Mouse (Mus musculus) midbrain, embryonic 11.5 days (tissue): ENCODE measurements at regions not wholly inside any gene's neighbourhood (a gene's known extent, or its start where the extent isn't known, plus 50 kb on each side); places are given as distances from the start of the nearest gene placed in this dataset.
"Not testable (repeated sequence)": the region's sequence is repeated elsewhere in the genome, so short reads cannot be mapped to it uniquely, and the experiment has no call there.

Source experiments
- ATAC-seq: fragments of 200-750 bp; cut with Nextera tagmentation; 2 replicates; pipeline ENCODE4 v1.8.0; 2017; ENCODE audit warnings: moderate TSS enrichment, moderate library complexity; ENCODE audit not compliant: low FRiP score
- DNase-seq: peaks from one replicate; pipeline ENCODE4 v3.0.0; 2015; ENCODE audit warnings: low spot score; ENCODE audit errors: missing footprints
- H3K27ac ChIP-seq: fragments of 300-500 bp; sonication (generic); 2 replicates; pipeline ENCODE4 v1.5.1; 2014; ENCODE audit warnings: low read depth, low read length
- H3K27me3 ChIP-seq: fragments of 300-500 bp; sonication (generic); 2 replicates; pipeline ENCODE4 v1.6.1; 2014; ENCODE audit warnings: mild to moderate bottlenecking, low read length, moderate library complexity, mixed read lengths; ENCODE audit not compliant: control insufficient read depth, insufficient read depth
- H3K36me3 ChIP-seq: fragments of 300-500 bp; sonication (generic); 2 replicates; pipeline ENCODE4 v1.6.1; 2014; ENCODE audit warnings: mild to moderate bottlenecking, low read length, moderate library complexity, mixed read lengths; ENCODE audit not compliant: control insufficient read depth, insufficient read depth
- H3K4me1 ChIP-seq: fragments of 300-500 bp; sonication (generic); 2 replicates; pipeline ENCODE4 v1.6.1; 2014; ENCODE audit warnings: low read length; ENCODE audit not compliant: control insufficient read depth, insufficient read depth
- H3K4me2 ChIP-seq: fragments of 300-500 bp; sonication (generic); 2 replicates; pipeline ENCODE4 v1.6.1; 2014; ENCODE audit warnings: mild to moderate bottlenecking, moderate library complexity
- H3K4me3 ChIP-seq: fragments of 300-500 bp; sonication (generic); 2 replicates; pipeline ENCODE4 v1.5.1; 2014; ENCODE audit warnings: low read depth, low read length
- H3K9ac ChIP-seq: fragments of 300-500 bp; sonication (generic); 2 replicates; pipeline ENCODE4 v1.6.1; 2014; ENCODE audit warnings: low read length
- H3K9me3 ChIP-seq: fragments of 300-500 bp; sonication (generic); 2 replicates; pipeline ENCODE4 v1.6.1; 2016; ENCODE audit warnings: low read length; ENCODE audit not compliant: control insufficient read depth
- WGBS: fragments of 180-500 bp; shearing (Covaris S2); extraction: QIAGEN DNeasy Blood & Tissue Kit; methylation state at CpG from one replicate; pipeline ENCODE4 v1.1.7; 2014; 5-methylcytosine and 5-hydroxymethylcytosine counted together

DNA sequence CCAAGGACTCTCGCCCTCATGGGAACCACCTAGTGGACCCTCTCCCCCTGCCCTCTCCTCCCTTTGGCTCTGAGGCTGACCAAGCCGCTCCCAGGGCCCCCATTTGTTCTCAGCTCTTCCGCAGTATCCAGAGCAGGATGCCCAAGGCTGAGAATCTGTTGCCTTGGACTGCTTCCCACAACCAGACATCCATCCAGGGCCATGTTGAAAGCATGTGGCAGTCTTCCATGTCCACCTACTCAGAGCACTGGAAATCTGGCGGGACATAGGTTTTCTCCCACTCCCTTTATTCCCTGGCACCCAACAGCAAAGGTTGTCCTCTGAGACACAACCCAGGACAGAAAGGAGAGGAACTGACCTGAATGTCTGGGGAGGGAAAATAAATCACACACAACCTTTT is 285.4 kb downstream of the Phf3 start:
- no peak for ATAC-seq
- Histone ChIP-seq H3K9ac (no peak overlapping the region), H3K36me3 (no peaks in the 10 kb centered on the region), H3K4me2 (no peak overlapping the region), H3K9me3 (no peaks in the 10 kb centered on the region), H3K4me3 (no peak overlapping the region), H3K4me1 (no peaks in the 10 kb centered on the region), H3K27me3 (no peaks in the 10 kb centered on the region), H3K27ac (no peak overlapping the region)
- 87% methylated on average over 4 of the region's 4 CpGs for WGBS
- DNase-seq: no peak

DNA sequence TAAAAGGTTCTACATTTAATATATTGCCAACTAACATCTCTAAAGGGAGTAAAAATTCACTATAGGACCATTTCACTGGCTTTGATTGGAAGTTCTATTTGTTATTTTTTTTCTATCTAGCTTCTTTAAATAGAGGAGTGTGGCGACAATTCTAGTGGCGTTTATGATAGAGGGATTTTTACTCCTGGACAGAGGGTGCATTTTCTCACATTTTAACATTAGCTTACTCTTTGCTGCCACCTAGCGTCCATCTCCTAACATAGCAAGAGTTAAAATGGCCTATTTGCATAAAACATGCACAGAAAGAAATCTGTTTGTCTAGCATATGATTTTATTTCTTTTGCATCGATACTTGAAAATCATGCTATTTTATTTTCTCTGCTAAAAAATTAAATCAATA is 288.9 kb downstream of the Phf3 start:
- H3K4me2 ChIP-seq: no peak overlapping the region
- no peaks in the 10 kb centered on the region for H3K27me3 ChIP-seq
- H3K36me3 ChIP-seq: no peaks in the 10 kb centered on the region

DNA sequence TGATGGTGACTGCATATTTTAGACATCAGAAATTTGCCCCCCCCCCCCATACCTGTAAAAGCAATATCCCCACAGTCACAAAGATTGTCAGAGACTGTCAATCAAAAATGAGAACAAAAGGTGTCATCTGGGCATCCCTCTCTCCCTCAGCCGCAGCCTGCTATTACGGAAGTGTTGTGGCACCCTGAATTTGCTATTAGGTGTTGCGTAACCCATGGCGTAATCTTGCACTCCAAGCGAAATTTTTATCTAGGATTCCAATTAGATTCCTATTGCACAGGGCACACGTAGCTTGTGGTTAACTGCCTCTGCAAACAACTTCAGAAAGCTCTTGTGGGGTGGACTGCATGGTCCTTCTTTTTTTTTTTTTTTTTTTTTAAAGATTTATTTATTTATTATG is 289.9 kb downstream of the Phf3 start:
- H3K4me2 ChIP-seq: no peak overlapping the region
- no peaks in the 10 kb centered on the region for H3K27me3 ChIP-seq
- no peaks in the 10 kb centered on the region for H3K9me3 ChIP-seq
- no peak overlapping the region for H3K9ac ChIP-seq
- H3K27ac ChIP-seq: no peak overlapping the region
- no peaks in the 10 kb centered on the region for H3K36me3 ChIP-seq
- WGBS: 75% methylated on average over 6 of the region's 6 CpGs
- H3K4me3 ChIP-seq: no peak overlapping the region
- no peaks in the 10 kb centered on the region for H3K4me1 ChIP-seq
- DNase-seq (no peak), ATAC-seq (no peak)

More for the DNA sequence above, 288.9 kb downstream of the Phf3 start:
- H3K4me3 ChIP-seq: no peak overlapping the region
- DNase-seq: peak; percentile 96
- 6% methylated on average over 4 of the region's 4 CpGs for WGBS
- H3K4me1 ChIP-seq: no peaks in the 10 kb centered on the region
- no peak overlapping the region for H3K9ac ChIP-seq
- peak; percentile 53; the same call in 1 of the 2 replicates for ATAC-seq
- no peaks in the 10 kb centered on the region for H3K9me3 ChIP-seq
- no peak overlapping the region for H3K27ac ChIP-seq

GRCm38 (mm10) chr1:30564757-30565156 is 309.0 kb downstream of the Phf3 start:
- H3K36me3 ChIP-seq: no peaks in the 10 kb centered on the region
- H3K27ac ChIP-seq: no peak overlapping the region
- ATAC-seq (no peak), DNase-seq (no peak)
- 93% methylated on average over 6 of the region's 6 CpGs for WGBS
- no peak overlapping the region for H3K4me2 ChIP-seq
- H3K4me3 ChIP-seq: no peak overlapping the region
- H3K4me1 ChIP-seq: no peaks in the 10 kb centered on the region
- H3K27me3 ChIP-seq: no peaks in the 10 kb centered on the region
- no peak overlapping the region for H3K9ac ChIP-seq
- H3K9me3 ChIP-seq: no peaks in the 10 kb centered on the region

DNA sequence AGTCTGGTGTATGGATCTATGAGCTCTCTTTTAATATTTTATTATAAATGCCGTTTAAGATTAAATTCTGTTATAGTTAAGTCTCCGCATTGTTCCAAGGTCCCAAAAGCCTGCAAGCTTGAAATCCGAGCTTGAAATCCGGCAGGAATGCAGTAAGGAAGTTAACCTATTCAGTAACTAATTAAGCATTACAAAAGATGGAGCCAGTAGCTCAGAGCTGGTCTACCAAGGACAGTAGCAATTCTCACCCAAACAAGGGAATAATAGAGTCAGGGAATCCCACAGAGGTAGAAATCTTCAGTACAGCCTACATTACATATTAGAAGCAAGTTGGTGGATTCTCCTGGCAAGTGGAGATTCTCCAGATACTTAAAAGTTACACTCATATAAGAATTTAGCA is 325.0 kb downstream of the Phf3 start:
- H3K9ac ChIP-seq, H3K4me2 ChIP-seq, H3K9me3 ChIP-seq, H3K27ac ChIP-seq, H3K4me3 ChIP-seq, ATAC-seq, H3K27me3 ChIP-seq, DNase-seq, H3K4me1 ChIP-seq, H3K36me3 ChIP-seq: not testable (repeated sequence)
- WGBS: 16% methylated on average over 4 of the region's 4 CpGs

DNA sequence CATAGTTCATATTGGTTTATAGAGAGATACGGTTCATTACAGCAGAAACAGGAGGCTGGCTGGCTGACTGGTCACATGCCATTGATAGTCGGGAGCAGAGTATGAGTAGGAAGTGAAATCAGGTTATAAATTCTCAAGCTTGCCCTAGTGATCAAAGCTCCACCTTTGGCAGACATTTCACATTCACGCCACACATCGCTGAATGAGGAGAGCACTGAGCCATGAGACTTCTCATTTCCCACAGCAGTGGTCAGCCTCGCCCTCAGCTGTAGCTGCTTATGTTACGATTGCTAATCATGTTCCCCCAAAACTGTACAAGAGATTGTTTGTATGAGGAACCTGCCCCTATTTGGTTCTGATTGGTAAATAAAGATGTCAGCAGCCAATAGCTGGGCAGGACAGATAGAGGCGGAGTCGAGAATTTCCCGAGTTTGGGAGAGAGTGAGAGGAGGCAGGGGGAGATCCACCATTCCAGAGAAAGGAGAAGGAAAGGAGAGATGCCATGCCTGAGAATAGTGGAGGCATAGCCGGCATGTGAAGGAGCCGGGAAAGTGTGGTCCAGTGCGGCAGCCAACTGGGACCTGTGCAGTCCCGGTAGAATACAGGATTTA is 333.5 kb downstream of the Phf3 start:
- Histone ChIP-seq H3K4me3 (no peak overlapping the region), H3K9ac (no peak overlapping the region), H3K27me3 (no peaks in the 10 kb centered on the region), H3K4me2 (no peak overlapping the region), H3K27ac (no peak overlapping the region), H3K4me1 (no peaks in the 10 kb centered on the region), H3K9me3 (no peaks in the 10 kb centered on the region), H3K36me3 (no peaks in the 10 kb centered on the region)
- DNase-seq: no peak
- ATAC-seq: no peak
- WGBS: 90% methylated on average over 13 of the region's 13 CpGs

GRCm38 (mm10) chr1:30536989-30537975 is 336.4 kb downstream of the Phf3 start:
- Histone ChIP-seq H3K27ac (no peak overlapping the region), H3K27me3 (no peaks in the 10 kb centered on the region), H3K4me2 (no peak overlapping the region), H3K4me1 (no peaks in the 10 kb centered on the region), H3K9ac (no peak overlapping the region), H3K4me3 (no peak overlapping the region), H3K36me3 (no peaks in the 10 kb centered on the region), H3K9me3 (no peaks in the 10 kb centered on the region)
- DNase-seq (no peak), ATAC-seq (no peak)
- WGBS: 83% methylated on average over 11 of the region's 11 CpGs

DNA sequence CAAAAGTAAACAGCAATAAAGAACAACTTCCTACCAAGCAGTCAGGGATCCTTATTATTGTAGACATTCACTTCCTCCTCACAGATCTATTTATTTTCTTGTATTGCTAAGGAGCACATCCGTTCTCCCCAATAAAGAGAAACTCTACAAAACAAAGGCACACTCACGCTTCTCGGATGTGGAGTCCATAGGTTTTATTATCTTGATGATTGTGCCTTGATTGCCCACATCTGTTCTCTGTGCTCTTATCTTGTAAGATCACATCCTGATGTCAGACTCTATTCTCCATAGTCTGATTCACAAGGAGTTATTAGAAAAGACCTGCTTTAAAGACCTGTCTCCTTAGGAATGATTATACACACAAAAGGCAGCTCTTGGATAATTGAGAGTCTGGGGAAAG is 356.4 kb downstream of the Phf3 start:
- Histone ChIP-seq H3K4me1 (no peaks in the 10 kb centered on the region), H3K27me3 (no peaks in the 10 kb centered on the region), H3K4me3 (no peak overlapping the region), H3K36me3 (no peaks in the 10 kb centered on the region), H3K9ac (no peak overlapping the region), H3K4me2 (no peak overlapping the region), H3K9me3 (no peaks in the 10 kb centered on the region), H3K27ac (no peak overlapping the region)
- WGBS: 90% methylated on average over 3 of the region's 3 CpGs
- ATAC-seq: no peak
- DNase-seq: no peak

DNA sequence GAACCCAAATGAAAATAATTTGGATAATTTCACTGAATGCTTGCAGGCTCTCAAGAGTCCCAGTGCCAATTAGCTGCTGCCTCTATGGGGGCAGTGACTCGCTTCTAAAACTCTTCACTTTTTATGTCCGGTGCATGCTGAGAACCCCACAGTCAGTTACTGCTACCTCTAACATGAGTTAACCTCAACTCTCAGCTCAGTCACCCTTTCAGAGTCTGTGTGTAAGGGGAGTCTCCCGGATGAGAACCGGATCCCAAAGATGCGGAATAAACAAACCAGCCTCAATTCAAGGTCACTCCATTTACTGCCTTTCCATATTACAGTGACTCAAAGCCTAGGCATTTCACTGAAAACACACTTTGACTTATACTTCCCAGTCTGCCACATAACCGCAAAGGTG is 357.9 kb downstream of the Phf3 start:
- H3K36me3 ChIP-seq: no peaks in the 10 kb centered on the region
- H3K9ac ChIP-seq: no peak overlapping the region
- no peak overlapping the region for H3K27ac ChIP-seq
- H3K27me3 ChIP-seq: no peaks in the 10 kb centered on the region
- no peaks in the 10 kb centered on the region for H3K9me3 ChIP-seq
- ATAC-seq: no peak
- no peak for DNase-seq
- 94% methylated on average over 6 of the region's 6 CpGs for WGBS
- no peak overlapping the region for H3K4me3 ChIP-seq
- no peaks in the 10 kb centered on the region for H3K4me1 ChIP-seq
- H3K4me2 ChIP-seq: no peak overlapping the region
